7 mouse cellular contexts compared by ENCODE assay signal in the genomic region with DNA sequence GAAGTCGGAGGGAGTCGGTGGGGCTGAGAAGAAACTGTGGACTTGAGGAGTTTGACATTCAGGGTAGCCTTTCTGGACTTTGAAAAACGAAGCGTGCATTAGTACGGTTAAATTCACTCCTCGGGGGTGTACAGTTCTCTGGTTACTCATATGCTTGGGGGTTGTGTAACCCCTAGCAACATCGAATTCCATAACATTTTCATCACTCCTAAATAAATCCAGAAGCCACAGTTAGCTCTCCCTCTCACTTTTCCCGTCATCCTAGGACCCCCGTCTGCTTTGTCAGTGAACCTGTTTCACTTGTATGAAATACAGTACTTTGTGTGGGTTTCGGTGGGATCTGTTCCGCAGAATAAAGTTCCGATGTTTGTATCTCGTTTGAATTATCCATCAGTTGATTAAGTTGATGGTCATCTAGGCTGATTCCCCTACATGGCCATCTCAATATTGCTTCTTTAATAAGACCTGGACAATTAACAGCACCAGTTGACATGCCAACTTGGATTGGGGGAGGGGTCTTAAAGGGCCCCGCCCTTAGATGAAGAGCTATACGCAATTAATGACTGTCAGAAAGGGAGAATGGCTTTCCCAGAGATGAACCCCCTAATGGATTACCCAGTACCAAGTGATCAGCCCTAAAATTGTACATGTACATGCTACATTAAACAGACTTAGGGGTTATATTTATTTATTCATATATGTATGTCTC. TPM values are rescaled to one million over a fixed set of nuclear protein-coding genes. Genes with fewer than 3 reads are reported as not detected.
DNase-seq lines count a peak whose midpoint lies in the region; ATAC-seq and TF ChIP-seq lines count a peak whose summit lies in the region.

No protein-coding gene starts in this region.

- H3K27ac ChIP-seq in left cerebral cortex, adult 2 months, result peak overlapping the region; percentile 87
- H3K27ac ChIP-seq in cortical plate, adult 2 months (ENCODE audit: insufficient read depth, low read length), result peak overlapping the region; percentile 39; the same call in 1 of the 2 replicates
- peak overlapping the region; percentile 90 for H3K27ac ChIP-seq in hindbrain, embryonic 14.5 days
- H3K27ac ChIP-seq in midbrain, embryonic 16.5 days (ENCODE audit: low read length), result peak overlapping the region; percentile 90

- TF ChIP-seq POLR2A in cortical plate, adult 2 months (IDR thresholded peaks at IDR 0.05; ENCODE audit: extremely low read depth, insufficient read depth, low read length), result no peak

- no peak for DNase-seq in left cerebral cortex, adult 2 months (ENCODE audit: extremely low spot score in 1 of 2, low spot score in 2 of 2)
- DNase-seq in left cerebral cortex, postnatal 25 days (ENCODE audit: low spot score in 2 of 2), result no peak
- DNase-seq in hindbrain, embryonic 14.5 days (ENCODE audit: low spot score), result no peak
- DNase-seq in thymus, postnatal 4 days, result no peak
- DNase-seq in spleen, postnatal 4 days (ENCODE audit: low spot score in 2 of 2), result no peak

- no peaks in the 10 kb centered on the region for H3K9me3 ChIP-seq in hindbrain, embryonic 14.5 days (ENCODE audit: control insufficient read depth, low read length)
- no peaks in the 10 kb centered on the region for H3K9me3 ChIP-seq in midbrain, embryonic 16.5 days (replicated peaks; ENCODE audit: control insufficient read depth, low read length, poor library complexity, severe bottlenecking)

- intact Hi-C loops in left cerebral cortex, adult 2 months (cut with DNase I), result loop anchor here (5.0 kb wide), 1 partner anchor 501 kb away; no protein-coding TSS in a partner anchor
- intact Hi-C loops in left cerebral cortex, postnatal 25 days (cut with DNase I), result no loop called here

- ATAC-seq in hindbrain, embryonic 14.5 days (ENCODE audit: low FRiP score), result 0 out of 2 replicates have a peak, but pooled peaks have one; percentile 19
- ATAC-seq in midbrain, embryonic 16.5 days, result no peak; the same call in 1 of the 2 replicates

- peaks cover 1% of the 10 kb centered on the region; the same call in 1 of the 2 replicates for H3K4me1 ChIP-seq in cortical plate, adult 2 months (ENCODE audit: control insufficient read depth, insufficient read depth, low read length)
- H3K4me1 ChIP-seq in hindbrain, embryonic 14.5 days (replicated peaks; ENCODE audit: control insufficient read depth, insufficient read depth, low read length), result peaks cover 7% of the 10 kb centered on the region
- H3K4me1 ChIP-seq in midbrain, embryonic 16.5 days (ENCODE audit: control insufficient read depth, insufficient read depth, low read length), result peaks cover 11% of the 10 kb centered on the region

- H3K4me2 ChIP-seq in hindbrain, embryonic 14.5 days (replicated peaks), result peak overlapping the region; percentile 50
- H3K4me2 ChIP-seq in midbrain, embryonic 16.5 days (ENCODE audit: low read length), result peak overlapping the region; percentile 66

- H3K27me3 ChIP-seq in hindbrain, embryonic 14.5 days (ENCODE audit: control insufficient read depth, insufficient read depth, low read length), result no peaks in the 10 kb centered on the region
- H3K27me3 ChIP-seq in midbrain, embryonic 16.5 days (ENCODE audit: control insufficient read depth, insufficient read depth, low read depth, low read length), result no peaks in the 10 kb centered on the region

- peak overlapping the region; percentile 89 for H3K9ac ChIP-seq in hindbrain, embryonic 14.5 days
- peak overlapping the region; percentile 98 for H3K9ac ChIP-seq in midbrain, embryonic 16.5 days (ENCODE audit: low read depth, low read length)

- H3K36me3 ChIP-seq in hindbrain, embryonic 14.5 days (replicated peaks; ENCODE audit: control insufficient read depth, insufficient read depth), result no peaks in the 10 kb centered on the region
- no peaks in the 10 kb centered on the region for H3K36me3 ChIP-seq in midbrain, embryonic 16.5 days (ENCODE audit: control insufficient read depth, insufficient read depth, low read length)

- WGBS in hindbrain, embryonic 14.5 days, result 23% methylated on average over 15 of the region's 15 CpGs
- WGBS in midbrain, embryonic 16.5 days, result 23% methylated on average over 15 of the region's 15 CpGs

- TF ChIP-seq CTCF in left cerebral cortex, adult 2 months (IDR thresholded peaks at IDR 0.05), result no peak
- TF ChIP-seq CTCF in cortical plate, adult 2 months (IDR thresholded peaks at IDR 0.05; ENCODE audit: extremely low read depth, insufficient read depth, low read length), result no peak

- peak overlapping the region; percentile 92 for H3K4me3 ChIP-seq in left cerebral cortex, adult 2 months
- peak overlapping the region; percentile 90 for H3K4me3 ChIP-seq in cortical plate, adult 2 months (ENCODE audit: insufficient read depth, low read length)
- peak overlapping the region; percentile 84 for H3K4me3 ChIP-seq in hindbrain, embryonic 14.5 days (replicated peaks; ENCODE audit: low read length)
- H3K4me3 ChIP-seq in midbrain, embryonic 16.5 days (ENCODE audit: low read depth, low read length), result peak overlapping the region; percentile 95

RNA-seq across cellular contexts. Expression of gene Rad52, which starts 0.7 kb away (rescaled TPM):
- total RNA-seq in left cerebral cortex, adult 2 months (2021), result 10 to 100 TPM; 41.2 to 45.0 TPM
- total RNA-seq in left cerebral cortex, postnatal 25 days (2021), result 10 to 100 TPM; 37.7 to 38.1 TPM
- polyA plus RNA-seq in cortical plate, adult 2 months (2012; rRNA removed), result 60.6 and 65.7 TPM in 2 replicates
- 21.8 and 25.4 TPM in 2 replicates for polyA plus RNA-seq in hindbrain, embryonic 14.5 days (2014; fragmentation: Nextera tagmentation; extraction: Ambion mirVana)
- polyA plus RNA-seq in midbrain, embryonic 16.5 days (2015; fragmentation: Nextera tagmentation; extraction: Ambion mirVana), result 24.1 and 26.6 TPM in 2 replicates

RNA-seq across cellular contexts. Expression of gene Erc1, which starts 55.3 kb away (rescaled TPM):
- total RNA-seq in left cerebral cortex, adult 2 months (2021), result 10 to 100 TPM; 47.4 to 49.2 TPM
- 10 to 100 TPM; 54.4 to 55.6 TPM for total RNA-seq in left cerebral cortex, postnatal 25 days (2021)
- polyA plus RNA-seq in cortical plate, adult 2 months (2012; rRNA removed), result 21.3 and 22.1 TPM in 2 replicates
- polyA plus RNA-seq in hindbrain, embryonic 14.5 days (2014; fragmentation: Nextera tagmentation; extraction: Ambion mirVana), result 64.8 and 66.7 TPM in 2 replicates
- polyA plus RNA-seq in midbrain, embryonic 16.5 days (2015; fragmentation: Nextera tagmentation; extraction: Ambion mirVana), result 47.9 and 52.9 TPM in 2 replicates

Comparison
In these comparisons a context has a peak if more than half of its experiments do, and no peak if none do; other contexts are left out.
1. H3K27ac ChIP-seq: peak in every context shown above with its lines; median percentile 90 in hindbrain, embryonic 14.5 days; 90 in midbrain, embryonic 16.5 days; 87 in left cerebral cortex, adult 2 months; 39 in cortical plate, adult 2 months.